Mouse (Mus musculus): ENCODE results near the gene Nek2.

Gene Nek2

DNA sequence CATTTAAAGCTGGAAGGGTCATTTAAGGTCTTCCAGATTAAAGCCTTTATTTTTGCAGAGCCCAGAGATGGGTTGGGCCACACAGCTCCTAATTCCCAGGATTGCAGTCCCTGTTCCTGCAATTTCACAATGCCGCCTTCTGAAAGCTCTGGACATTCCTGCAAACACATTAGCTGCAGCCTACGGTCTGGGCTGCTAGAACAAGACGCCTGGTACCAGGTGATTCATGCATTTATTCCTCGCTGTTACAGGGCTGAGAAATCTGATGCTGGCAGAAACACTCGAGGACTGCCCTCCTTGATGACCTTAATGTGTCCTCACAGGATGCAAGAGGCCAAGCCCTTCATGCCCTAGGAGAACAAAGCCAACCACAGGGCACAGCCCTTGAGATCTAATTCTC, 6.3 kb upstream of the Nek2 start:
- DNase-seq = no peak

DNA sequence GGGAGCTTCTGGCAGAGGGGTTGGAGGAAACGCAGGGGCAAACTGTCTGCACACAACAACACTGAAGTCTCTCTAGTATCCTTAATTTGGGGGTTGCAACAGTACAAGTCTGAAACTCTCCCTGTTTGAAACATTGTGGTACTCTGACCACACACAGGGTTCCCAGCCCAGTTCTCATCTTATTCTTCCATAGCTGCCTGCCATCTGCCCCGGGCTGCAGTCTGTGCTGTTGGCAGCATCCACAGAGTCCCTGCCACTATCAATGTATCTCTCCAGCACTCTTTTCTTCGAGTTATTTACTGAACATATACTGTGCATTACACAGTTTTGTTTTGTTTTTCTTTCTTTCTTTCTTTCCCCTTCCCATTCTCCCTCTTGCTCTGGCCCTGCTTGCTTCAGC, 4.6 kb upstream of the Nek2 start:
- DNase-seq = no peak

DNA sequence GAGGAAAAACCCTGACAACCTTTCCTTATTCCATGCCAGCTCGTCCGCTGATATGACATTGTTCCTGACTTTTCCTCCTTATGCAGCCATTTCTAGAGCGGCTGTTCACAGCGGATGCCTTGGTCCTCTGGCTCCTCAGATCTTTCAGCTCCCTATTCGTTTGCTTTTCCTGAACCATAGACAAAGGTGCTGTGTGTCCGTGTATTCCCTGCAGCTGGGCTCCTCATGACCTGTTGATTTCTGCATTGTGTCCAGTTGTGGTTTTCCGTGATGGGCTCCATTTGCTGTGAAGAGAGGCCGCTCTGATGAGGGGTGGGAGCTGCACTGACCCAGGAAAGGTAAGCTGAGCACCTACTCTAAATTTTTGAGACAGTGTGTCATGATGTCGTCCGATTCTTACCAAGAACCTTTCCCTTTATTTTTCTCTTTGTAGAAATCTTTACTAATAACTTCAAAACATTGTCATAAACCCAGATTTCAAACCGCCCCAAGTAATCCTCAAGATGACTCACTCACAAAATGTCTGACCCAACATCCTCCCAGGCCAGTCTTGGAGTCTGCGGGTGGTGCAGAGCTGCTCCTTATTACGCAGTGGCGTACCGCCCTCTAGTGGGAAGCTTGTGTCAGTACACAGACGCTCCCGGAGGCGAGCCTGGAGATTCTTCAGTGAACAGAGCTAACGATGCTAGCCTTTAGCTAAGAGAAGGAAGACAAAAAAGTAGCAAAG, 3.7 kb upstream of the Nek2 start:
- peak; percentile 92 for DNase-seq

DNA sequence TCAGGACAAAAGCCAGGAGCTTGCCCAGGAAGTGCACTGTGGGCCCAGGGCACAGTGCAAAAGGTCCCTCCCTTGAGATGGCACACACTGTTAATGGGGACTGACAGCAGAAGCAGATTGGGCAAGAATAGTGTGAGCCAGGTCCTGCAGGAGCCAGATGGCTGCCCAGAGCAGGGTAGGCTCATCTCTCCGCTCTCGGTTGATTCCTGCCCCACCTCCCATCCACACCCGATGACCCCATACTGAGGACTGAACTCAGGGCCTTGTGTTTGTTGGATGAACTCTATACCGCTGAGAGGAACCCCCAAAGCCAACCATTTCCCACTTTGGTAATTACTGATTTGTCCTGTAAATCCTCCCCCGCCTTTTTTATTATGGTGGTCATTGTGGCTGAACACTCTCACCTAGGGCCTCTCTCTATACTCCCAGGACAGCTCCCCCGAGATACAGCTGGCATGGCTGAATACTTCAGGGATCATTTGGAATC, 3.1 kb upstream of the Nek2 start:
- no peak for DNase-seq

DNA sequence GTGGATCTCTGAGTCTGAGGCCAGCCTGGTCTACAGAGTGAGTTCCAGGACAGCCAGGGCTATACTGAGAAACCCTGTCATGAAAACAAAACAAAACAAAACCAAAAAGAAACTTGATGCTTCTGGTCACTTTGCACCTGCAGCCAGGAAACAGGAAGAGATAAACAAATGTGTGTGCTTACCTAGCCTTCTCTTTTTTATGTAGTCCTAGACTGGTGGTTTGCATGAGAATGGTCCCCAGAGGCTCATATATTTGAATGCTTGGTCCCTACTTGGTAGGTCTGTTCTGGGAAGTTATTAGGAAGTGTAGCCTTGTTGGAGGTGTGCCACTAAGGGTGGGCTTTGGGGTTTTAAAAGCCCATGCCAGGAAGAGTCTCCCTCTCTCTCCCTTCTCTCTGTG, 2.2 kb upstream of the Nek2 start:
- no peak for DNase-seq

DNA sequence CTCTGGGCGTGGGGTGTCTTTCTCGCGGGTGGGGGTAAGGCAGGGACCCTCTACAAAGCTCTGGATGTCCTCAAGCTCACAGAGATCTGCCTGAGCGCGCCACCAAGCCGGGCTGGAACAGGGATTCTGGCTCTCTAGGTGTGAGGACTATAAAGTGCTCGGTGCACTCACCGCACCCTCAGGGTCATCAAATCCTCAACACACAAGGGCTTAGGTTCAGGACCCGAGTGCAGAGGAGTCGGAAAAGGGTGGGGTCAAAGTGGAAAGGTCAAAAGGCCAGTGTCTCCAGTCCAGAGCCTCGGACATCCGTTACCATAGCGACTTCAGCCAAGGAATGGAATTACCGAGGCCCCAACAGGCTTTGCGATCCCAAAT, 306 bp upstream of the Nek2 start:
- DNase-seq = no peak

DNA sequence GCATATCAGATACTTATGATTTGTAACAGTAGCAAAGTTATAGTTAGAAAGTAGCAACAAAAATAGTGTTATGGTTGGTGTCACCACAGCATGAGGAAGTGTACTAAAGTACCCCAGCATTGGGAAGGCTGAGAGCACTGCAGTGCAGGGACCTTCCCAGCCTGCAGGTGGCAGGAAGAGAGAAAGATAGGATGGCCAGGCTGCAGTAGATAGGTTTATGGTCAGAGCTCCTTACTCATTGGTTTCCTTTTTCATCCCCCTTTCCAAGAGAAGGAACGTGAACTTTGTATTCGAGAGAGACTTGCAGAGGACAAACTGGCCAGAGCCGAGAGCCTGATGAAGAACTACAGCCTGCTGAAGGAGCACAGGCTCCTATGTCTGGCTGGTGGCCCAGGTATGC, 7.9 kb downstream of the Nek2 start:
- DNase-seq = no peak

DNA sequence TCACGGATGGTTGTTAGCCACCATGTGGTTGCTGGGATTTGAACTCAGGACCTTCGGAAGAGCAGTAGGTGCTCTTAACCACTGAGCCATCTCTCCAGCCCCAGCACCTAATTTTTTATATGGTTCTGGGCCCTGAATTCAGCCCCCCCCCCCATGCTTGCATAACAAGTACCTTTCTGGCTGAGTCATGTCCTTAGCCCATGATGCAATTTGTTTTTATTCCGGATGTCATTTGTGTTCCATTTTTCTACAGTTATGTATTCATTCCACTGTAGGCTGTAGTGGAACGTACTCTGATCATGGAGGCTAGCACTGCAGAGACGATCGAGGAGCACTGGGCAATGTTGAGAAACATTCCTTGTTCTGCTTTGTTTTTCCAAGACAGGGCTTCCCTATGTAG, 12.2 kb downstream of the Nek2 start:
- DNase-seq = no peak

DNA sequence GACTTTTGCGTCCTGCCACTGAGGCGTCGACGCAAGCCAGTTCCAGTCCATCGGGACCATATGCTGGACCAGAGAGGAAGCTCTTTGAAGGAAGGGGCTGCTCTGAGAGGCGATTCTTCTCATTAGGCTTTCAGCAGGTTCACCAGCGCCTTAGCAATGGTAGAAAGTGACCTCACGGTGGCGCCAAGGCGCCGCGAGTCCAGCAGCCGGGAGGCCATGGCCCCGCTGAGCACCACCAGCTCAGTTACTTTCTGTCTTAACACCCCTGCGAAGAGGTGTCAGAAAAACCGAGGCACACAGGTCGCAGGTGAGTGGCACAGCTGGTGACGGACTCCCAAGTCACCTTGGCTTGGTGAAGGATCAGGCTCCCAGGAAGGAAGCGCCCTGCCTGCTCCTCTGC, 13.6 kb downstream of the Nek2 start:
- peak; percentile 52 for DNase-seq

DNA sequence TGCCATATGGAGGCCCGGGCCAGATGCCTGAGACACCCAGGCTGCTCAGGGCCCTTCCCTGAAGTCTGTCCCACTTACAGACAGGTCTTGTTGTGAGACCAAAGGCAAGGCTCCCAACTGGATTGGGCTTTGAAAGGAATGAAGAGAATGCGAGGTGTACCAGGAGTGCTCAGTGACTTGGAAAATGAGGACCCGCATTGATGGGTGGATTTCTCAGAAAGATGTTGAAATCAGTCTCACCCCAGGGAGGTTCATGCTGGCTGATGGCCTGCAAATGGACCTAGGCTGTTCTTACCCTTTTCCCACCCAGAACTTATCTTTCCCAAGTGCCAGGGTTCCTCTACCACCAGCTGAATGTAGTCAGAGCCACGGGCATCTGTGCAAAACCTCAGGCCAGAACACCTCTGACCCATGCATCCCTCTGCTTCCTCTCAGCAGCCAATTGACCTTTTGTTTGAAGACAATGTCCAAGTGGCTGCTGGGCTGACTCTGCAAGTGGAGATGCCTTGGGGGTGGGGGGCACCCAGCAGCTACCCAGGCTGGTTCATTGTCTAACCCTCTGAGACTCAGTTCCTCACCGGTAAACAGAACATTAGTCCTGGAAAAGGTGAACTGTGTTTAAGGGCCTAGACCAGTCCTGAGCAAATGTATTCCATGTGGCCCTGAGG, 15.2 kb downstream of the Nek2 start:
- DNase-seq = no peak

DNA sequence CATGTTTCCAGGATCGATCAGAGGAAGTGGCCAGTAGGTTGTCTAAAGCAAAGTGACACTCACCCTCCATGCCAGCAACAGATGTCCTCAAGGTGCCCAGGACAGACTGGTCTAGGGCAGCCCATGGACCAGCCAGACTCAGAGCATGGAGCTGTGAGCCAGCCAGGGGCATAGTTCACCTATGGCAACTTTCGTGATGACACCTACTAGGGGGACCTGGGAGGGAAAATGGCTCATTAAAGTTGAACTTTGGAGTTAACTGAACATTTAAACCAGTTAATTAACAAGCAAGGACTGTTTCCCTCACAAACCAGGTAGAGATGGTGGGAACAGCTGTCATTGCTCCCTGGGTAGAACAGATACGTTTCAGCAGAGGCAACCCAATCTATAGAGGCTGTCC, 16.4 kb downstream of the Nek2 start:
- no peak for DNase-seq

DNA sequence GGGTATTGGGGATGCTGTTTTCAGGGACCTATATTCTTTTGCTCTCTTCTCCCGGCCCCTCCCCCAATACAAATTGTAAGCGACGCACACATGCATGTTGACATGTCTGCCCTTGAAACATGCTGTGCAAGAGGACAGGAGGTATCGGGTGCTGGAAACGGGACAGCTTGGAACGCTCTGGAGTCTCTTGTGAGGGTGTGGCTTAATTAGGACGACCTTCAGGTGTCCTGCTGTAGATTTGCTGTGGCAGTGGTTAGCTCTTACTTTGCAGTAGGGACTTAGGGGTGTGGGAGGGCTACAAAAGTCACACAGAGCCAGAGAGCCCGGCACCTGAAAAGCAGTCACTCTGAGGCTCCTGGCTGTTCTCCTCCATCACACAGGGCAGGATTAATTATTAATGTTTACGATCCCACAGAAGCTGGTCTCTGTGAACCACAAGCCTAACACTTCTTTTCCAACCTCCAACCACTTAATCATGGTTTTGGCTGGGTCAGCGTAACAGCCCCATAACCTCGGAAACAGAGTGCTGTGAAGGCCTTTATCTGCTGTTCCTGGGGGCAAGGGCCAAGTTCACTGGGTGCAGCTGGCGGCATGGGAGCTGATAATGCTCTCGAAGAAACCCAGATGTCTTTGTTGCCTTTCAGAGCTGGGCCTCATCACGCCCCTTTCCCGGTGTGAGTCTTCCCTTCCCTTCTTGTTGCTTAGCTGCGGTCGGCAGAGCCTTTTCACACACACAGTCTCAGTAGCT, 17.9 kb downstream of the Nek2 start:
- no peak for DNase-seq

DNA sequence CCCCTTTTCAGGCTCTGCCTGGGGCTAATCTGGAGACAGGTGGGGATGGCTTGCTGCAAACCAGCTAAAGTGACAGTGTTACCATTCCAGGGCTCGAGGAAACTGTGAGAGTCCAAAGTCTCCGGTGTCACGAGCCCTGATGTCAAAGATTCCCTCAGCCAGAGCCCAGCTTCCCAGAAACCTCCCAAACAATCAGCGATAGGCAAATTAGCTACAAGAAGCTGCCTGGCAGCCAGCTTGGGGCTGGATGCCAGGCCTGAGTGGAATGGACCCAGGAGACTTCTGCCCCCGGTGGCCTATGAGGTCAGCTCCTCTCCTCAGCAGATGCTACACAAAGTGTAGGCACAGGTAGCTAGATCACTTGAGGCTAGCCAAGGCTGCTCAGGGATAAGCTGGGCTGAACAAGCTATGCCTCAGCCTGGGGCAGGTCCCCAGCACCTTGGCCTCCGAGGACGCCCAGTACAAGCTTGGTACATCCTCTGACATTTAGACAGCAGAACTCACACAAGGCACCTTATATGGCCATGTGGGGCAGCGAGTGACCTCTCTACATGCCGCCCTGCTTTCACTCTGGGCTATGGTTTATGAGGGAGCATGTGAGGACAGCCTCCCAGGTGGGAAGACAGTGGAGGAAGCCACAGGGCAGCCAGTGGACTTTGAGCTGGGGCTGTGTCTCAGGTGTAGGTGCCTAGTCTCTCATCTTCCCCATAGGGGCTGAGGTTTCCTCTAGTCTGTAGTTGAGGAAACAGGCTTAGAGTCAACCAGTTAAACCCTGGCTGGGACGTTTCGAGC, 19.7 kb downstream of the Nek2 start:
- no peak for DNase-seq

DNA sequence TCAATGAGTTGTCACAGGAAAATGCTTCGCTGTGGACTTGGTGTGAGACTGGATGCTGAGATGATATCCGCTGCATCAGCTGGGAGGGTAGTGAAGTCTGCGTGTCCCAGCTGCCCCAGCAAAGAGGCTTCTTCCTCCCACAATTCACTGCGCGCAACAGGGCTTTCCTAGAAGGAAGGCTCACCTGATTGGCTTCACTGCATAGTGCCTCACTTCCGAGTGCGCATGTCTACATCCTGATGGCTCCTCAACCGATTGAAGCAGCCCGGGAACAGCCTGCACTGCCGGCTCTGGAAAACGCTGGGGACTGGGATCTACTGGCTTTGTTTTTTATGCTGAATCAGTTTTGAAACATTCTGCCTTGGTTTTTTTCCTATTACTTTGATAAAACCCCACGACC, 21.0 kb downstream of the Nek2 start:
- DNase-seq = no peak

DNA sequence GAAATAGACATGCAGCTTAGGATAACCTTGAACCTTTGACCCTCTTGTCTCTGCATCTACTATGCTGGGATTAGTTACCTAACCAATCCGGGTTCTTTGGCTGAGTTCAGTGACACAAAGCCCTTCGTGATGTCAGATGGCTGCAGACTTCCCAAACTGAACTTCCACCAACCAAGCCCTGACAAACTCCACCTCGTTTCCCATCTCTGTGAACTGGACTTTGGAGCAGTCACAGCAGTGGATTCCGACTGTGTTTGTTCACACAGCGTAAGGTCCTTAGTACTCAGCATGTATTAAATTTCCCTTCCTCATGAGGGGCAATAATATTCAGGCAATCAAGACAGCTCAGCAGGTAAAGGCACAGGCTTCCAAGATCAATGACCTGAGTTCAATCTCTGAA, 25.4 kb downstream of the Nek2 start:
- DNase-seq = no peak

DNA sequence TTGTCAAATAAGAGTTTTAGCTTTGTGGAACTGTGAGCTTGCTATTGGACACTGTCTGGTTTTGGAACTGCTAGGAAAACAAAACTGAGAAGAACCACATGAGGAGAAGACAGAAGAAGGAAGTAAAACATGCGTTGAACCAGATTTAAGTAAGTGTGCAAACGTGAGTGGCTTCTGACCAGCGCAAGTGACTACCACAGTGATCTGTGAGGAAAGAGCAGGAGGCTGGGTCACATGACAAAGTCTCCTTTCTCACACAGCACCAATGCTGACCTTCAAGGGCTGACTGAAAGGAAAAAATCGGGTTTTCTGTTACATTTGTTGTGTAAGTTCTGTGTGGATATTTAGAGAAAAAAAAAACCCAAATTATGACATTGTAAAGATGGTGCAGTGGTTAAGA, 28.3 kb downstream of the Nek2 start:
- no peak for DNase-seq

DNA sequence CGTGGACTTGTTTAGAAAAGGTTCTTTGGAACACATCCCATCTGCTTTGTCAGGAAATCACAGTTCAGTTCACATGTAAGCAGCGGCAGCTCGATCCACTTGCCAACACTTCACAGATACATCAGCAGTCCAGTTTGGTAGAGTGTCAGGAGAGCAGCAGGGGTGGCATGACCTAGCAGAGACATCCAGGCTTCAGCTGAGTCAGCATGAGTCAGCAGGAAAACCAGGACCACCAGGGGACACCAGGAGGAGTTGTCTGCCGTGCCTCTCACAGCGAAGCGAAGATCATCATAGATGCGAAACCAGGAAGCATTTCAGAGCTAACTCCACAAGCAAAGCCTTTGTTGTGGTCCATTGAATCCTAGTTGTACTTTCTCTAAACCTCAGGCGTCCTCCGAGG, 32.2 kb downstream of the Nek2 start:
- no peak for DNase-seq

DNA sequence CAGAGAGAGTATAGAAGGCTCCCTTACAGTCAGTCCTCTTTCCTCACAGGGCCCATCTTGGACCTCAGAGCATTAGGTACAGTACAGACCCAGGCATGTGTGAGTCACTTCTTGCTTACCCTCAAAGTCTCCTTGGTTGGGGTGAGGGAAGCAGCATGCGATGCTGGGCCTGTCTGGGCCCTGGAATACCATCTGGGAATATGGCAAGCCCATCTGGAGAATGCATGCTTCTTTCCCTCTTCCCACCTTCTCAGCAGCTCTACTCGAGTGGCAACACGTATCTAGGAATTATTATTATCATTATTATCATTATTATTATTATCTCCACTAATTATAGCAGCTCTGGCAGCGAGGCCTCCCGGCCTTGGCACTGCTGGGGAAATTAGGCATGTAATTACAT, 33.5 kb downstream of the Nek2 start:
- no peak for DNase-seq

DNA sequence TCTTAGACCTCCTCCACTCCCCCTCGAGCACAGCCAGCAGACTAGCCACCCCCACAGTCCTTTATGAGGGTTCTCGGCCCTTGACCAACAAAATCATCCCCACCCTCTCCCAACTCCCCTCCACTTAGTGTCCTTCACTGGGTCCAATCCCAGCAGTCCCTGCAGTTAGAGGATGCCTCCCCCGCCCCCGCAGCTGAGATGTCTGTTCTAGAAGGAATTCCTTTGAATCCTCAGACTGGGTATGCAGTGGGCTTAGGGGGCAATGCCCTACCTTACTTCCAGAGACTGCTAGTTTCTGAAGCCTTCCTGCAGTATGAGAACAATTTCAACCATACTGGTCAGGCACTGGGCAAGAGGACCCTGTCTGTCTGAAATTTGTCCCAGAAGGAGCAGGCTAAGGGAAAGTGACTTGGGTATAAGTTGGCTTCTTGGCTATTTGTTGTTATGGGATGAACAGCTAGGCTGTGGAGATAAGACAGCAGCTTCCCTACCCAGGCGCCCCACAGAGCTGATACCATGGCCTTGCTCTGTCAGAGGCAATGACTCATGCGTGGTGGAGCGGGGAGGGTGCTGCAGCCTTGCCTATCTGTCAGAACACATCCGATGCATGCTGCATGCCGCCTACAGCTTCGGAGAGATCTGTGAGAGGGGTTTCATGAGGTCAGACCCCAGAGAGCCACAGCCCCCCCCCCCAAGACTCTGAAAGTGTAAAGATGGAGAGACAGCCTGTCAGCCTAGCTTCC, 34.1 kb downstream of the Nek2 start:
- no peak for DNase-seq

DNA sequence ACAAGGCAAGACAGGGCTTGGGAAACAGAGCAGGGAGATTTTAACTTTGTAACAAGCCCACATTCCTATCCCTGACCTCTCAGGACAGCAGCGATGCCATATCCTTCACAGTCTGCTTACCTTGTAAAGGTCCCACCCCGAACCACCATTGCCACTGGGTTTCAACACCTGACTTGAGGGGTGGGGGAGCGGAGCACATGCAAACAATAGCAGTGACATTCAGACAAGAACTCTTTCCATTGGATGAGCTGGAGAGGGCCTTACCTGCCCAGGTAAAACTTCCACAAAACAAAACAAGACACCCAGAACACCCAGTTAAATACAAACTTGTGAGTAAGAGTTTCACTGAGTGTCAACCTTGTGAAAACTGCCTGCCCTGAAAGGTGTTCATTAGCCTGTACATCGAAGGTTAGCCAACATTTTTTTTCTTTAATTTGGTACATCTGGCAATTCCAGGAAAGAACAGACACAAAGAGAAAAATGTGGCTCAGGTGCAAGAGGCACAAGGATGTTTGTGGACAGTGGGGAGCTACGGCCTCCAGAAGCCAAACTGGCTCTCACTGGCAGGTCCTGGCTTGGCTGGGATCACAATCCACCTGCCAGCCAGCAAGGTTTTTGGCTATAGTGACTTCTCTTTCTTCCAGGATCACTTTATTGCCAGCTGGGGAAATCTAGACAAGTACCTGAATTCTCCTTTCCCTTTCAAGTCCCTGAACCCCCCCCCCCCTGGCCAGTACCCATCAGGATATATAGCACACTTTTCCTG, 35.8 kb downstream of the Nek2 start:
- peak; percentile 5 for DNase-seq

DNA sequence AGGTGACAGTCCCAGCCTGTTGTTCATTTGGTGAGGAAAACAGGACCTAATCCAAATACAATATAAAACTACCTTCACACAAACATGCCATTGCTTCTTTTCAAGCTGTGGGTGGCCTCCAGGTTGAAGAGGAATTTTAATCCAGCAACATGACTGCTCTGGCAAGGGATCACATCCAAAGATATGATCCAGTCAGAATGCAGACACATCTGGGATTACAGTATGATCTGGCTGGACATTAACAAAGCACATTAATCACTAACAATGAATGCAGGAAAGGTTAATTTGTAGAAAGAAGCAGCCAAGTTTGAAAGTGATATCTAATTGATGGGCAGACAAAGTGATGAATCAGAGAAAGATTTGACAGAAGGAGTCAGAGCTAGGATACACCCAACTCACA, 36.9 kb downstream of the Nek2 start:
- no peak for DNase-seq

DNA sequence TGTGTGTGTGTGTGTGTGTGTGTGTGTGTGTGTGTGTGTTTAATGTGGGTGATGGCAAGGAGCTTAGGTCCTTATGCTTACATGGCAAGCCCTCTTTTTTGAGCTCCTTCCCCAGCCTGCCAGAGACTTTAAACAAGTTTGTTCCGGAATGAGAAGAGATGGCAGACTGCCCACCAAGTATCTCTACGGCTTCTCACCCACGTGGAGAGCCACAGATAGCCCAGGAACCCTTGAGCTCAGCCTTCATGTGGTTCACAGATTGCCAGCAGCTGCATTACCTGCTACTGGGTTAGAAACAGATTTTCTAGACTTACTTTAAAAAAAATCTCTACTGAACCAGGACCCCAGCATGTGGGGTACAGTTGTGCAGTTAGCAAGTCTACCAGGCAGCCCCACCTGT, 38.6 kb downstream of the Nek2 start:
- no peak for DNase-seq
